Mouse (Mus musculus) erythroid progenitor cell, adult 5-6 weeks (primary cell): ENCODE measurements around the gene Def6. TPM values are rescaled to one million over a fixed set of nuclear protein-coding genes. Genes with fewer than 3 reads are reported as not detected.

Source experiments
- ATAC-seq: replicated peaks from 2 replicates; pipeline ENCODE4 v1.8.0; 2016; ENCODE audit warnings: moderate number of reproducible peaks, mild to moderate bottlenecking, moderate TSS enrichment, inconsistent platforms; ENCODE audit not compliant: poor library complexity, low FRiP score, severe bottlenecking
- total RNA-seq, 2 experiments: library from RNA; stranded (forward) in 1 of 2; stranded (reverse) in 1 of 2; fragments of 150-400 nt in 1 of 2; fragments of 186-747, 209-891 nt in 1 of 2; gene quantifications; 2 replicates each; pipeline versions ENCODE4 v1.2.3 to v1.2.4; 2015 to 2017; ENCODE audit warnings: low replicate concordance in 2 of 2

The Def6 gene
- total RNA-seq, 2 experiments from 2014 or later: 13.8 to 17.2 TPM

- ATAC-seq: no peak
Observed at GRCm38 (mm10) chr17:28235982-28236635, 28.5 kb downstream of the Def6 start.

DNA sequence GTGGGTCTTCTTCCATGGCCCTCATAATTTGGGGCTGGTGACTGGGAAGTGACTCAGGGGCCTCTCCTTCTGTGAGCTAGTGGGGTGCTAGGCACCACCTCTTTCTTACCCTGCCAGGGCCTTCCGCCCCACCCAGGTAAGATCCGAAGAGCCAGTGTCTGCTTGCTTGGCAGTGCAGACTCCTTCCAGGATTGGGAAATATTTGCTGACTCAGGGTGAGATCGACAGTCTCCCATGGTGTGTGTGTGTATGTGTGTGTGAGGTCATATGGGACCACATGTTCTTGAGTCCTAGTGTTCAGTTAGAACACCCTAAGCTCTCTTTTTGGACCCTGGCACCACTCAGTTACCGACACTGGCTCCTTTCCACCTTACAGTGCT is 29.0 kb downstream of the Def6 start:
- no peak for ATAC-seq

DNA sequence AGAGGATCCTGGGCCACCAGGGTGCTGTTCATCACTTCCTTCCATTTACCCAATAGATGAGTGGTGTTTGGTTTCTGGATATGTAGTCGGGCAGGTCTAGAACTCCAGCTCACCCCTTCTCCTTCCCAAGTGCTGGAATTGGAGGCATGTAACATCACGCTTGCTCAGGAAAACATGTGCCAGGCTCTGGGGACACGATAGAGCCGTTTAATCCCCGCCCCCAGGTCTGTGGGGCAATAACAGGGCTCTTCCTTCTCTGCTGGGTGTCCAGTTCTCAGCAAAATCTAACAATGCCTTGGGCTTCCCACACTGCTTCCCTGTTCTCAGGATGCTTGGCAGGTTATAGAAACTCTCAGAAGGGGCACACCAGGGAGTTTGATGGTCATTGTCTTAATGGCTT is 29.8 kb downstream of the Def6 start:
- no peak for ATAC-seq

GRCm38 (mm10) chr17:28237874-28238273 is 30.3 kb downstream of the Def6 start:
- ATAC-seq: no peak

- no peak for ATAC-seq
Observed at GRCm38 (mm10) chr17:28240846-28241245, 33.3 kb downstream of the Def6 start.

DNA sequence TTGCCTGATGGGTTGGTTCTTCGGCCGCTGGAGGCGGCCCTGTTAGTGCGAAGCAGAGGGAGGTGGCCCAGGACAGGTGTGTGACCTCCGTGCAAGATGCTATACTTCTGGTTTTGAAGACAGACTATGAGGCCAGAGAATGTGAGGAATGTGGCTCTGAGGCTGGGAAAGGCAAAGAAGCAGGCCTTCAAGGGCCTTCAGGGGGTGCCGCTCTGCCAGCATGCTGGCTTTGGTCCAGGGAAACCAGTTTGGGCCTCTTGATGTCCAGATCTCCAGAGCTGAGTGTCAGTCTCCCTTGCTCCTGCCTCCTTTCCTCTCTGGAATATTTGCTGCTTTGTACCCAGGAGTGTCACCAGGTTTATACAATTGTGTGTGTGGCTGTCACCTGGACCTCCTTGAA is 34.7 kb downstream of the Def6 start:
- ATAC-seq: no peak

- ATAC-seq: no peak
Observed at GRCm38 (mm10) chr17:28244214-28244613, 36.6 kb downstream of the Def6 start.

DNA sequence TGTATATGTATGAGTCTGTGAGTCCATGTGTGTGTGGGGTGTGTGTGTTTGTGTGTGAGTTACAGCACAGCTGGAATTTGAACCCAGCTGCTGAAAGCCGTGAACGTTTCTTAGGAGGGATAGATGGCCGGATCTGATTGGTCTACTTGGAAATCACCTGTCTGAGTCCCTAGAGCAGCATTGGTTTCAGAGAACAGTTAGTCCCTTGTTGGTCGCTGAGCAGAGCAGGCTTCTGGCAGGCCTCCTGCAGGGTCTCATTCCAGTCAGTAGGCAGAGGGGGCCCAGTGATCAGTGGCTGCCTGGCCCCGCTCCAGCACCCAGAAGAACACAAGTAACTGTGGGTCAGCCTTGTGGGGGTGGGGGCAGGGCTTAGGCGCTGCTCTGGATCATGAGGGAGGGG is 37.1 kb downstream of the Def6 start:
- ATAC-seq: no peak

- ATAC-seq: no peak
Observed at GRCm38 (mm10) chr17:28246640-28247039, 39.1 kb downstream of the Def6 start.

GRCm38 (mm10) chr17:28247613-28248012 is 40.0 kb downstream of the Def6 start:
- no peak for ATAC-seq

DNA sequence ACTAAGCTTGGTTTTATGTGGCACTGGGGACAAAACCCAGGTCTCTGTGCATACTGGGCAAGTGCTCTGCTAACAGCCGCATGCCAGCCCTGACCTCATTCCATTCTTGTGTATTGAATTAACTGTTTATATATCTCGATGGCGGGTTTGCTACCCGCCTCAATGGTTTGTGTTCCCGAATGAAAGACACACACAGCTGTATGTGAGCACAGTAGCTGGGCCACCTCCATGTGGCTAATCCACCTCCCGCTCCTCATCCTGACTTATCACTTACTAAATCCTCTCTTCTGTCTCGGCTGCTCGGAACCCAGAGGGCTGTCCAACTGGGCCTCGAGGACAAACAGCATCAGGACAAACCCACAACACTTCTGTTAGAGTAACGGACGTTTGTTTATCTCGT is 41.5 kb downstream of the Def6 start:
- no peak for ATAC-seq

GRCm38 (mm10) chr17:28251579-28252280 is 44.2 kb downstream of the Def6 start:
- no peak for ATAC-seq

- no peak for ATAC-seq
Observed at GRCm38 (mm10) chr17:28252281-28252648, 44.7 kb downstream of the Def6 start.

- ATAC-seq: no peak
Observed at GRCm38 (mm10) chr17:28253216-28253615, 45.6 kb downstream of the Def6 start.

- ATAC-seq: no peak
Observed at GRCm38 (mm10) chr17:28254804-28255203, 47.2 kb downstream of the Def6 start.

GRCm38 (mm10) chr17:28255651-28256050 is 48.1 kb downstream of the Def6 start:
- no peak for ATAC-seq

DNA sequence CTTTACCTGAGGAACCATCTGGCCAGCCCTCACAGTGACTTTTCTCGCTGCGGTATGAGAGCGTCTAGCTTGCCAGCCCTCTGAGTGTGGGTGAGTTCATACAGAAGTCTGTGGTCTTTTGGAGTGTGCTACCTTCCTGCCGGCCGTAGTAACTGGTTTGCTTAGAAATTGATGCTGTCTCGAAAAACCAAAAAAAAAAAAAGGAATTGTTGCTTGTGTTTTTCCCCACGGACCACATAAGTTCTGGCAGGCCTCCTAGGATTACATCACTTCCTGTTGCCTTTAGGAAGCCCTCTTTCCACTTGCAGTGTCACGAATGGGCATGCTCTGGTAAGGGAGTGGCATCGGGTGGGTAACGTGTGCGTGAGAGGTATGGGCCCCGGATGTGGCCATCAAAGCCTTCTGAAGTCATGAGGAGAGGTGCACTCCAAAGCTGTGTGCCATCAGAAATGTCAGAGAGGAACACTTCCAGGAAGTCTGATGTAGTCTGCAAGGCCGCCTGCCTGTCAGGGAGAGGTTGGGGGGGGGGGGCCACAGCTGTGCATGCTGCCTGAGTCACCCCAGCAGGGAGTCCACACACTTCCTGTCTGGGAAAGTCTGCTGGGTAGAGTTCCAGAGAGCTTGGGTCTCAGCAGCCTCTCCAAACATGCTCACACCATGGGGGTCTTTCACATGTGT is 49.2 kb downstream of the Def6 start:
- no peak for ATAC-seq

GRCm38 (mm10) chr17:28258325-28258724 is 50.7 kb downstream of the Def6 start:
- no peak for ATAC-seq

GRCm38 (mm10) chr17:28259890-28260542 is 52.4 kb downstream of the Def6 start:
- peak; percentile 47; the same call in 1 of the 2 replicates for ATAC-seq

- no peak for ATAC-seq
Observed at GRCm38 (mm10) chr17:28260543-28260909, 52.9 kb downstream of the Def6 start.

DNA sequence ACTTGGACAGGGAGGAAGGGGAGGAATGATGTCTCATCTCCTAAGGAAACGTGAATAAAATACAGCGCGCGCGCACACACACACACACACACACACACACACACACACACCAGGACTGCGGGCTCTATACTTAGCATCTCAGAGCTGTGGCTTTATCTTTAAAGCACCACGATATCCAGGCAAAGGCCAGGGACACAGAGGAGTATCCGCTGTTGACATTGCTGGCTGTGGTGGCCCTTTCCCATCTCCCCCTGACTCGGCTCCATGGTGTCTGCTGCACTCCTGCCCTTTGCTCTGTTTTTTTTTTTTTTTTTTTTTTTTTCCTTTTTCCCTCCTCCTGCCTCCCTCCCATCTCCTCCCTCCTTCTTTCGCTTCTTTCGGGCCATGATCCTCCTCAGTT is 54.2 kb downstream of the Def6 start:
- no peak for ATAC-seq
